Mouse (Mus musculus) E14TG2a.4 (cell line): ENCODE data around the gene Fxyd6.

Source experiments
- CTCF ChIP-seq: conservative IDR thresholded peaks from 2 replicates; pipeline ENCODE4 v1.5.1; 2014; ENCODE audit warnings: low read length
- NANOG ChIP-seq: IDR thresholded peaks from 2 replicates; pipeline ENCODE4 v1.6.1; 2014; ENCODE audit warnings: borderline replicate concordance, low read length, mixed read lengths
- POU5F1 ChIP-seq: IDR thresholded peaks from 2 replicates; pipeline ENCODE4 v1.6.1; 2014; ENCODE audit warnings: low read length, borderline replicate concordance

DNA sequence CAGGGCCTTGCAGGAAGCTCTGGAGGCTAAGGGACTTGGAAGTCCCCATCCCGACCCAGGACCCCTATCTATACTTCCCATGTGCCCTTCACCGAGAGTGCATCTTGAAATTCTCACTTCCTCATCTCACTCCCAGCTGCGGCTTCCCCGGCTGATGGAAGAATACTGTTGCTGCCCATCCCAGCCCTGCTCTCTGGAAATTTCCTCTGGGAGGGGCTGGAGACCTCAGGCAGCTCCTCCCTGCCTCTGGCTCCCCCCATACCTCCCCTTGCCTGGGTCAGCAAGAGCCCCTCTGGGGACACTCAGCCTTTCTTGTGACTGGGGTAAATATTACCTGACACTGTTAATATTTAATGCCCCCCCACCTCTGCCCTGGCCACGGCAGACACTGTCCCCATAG, 35.7 kb downstream of the Fxyd6 start:
- no peak for TF ChIP-seq CTCF
- TF ChIP-seq POU5F1: no peak
- no peak for TF ChIP-seq NANOG
